Mouse (Mus musculus): Measurements from ENCODE around the gene Fli1. TPM values are rescaled to one million over a fixed set of nuclear protein-coding genes. Genes with fewer than 3 reads are reported as not detected.
A peak's percentile ranks its signal among the peaks of the same experiment; 100 is the strongest.

Fli1 gene
- polyA plus RNA-seq, 1 experiment = 124 TPM

GRCm38 (mm10) chr9:32420711-32421110, 122.0 kb downstream of the Fli1 start:
- Histone ChIP-seq H3K4me3 (ENCODE audit: insufficient read depth, low read length) (no peak overlapping the region), H3K27ac (ENCODE audit: insufficient read depth, low read depth, low read length) (no peak overlapping the region), H3K4me1 (ENCODE audit: control insufficient read depth, insufficient read depth, low read length) (no peaks in the 10 kb centered on the region)
- TF ChIP-seq POLR2A (IDR thresholded peaks at IDR 0.05; ENCODE audit: borderline replicate concordance, low read depth, low read length) = no peak
- TF ChIP-seq CTCF (IDR thresholded peaks at IDR 0.05; ENCODE audit: low read depth, low read length) = no peak

GRCm38 (mm10) chr9:32417466-32418116, 125.1 kb downstream of the Fli1 start:
- H3K27ac ChIP-seq (ENCODE audit: insufficient read depth, low read depth, low read length) = no peak overlapping the region
- no peak overlapping the region for H3K4me3 ChIP-seq (ENCODE audit: insufficient read depth, low read length)
- TF ChIP-seq CTCF (IDR thresholded peaks at IDR 0.05; ENCODE audit: low read depth, low read length) (no peak), POLR2A (IDR thresholded peaks at IDR 0.05; ENCODE audit: borderline replicate concordance, low read depth, low read length) (no peak)
- H3K4me1 ChIP-seq (ENCODE audit: control insufficient read depth, insufficient read depth, low read length) = no peaks in the 10 kb centered on the region

GRCm38 (mm10) chr9:32415952-32416351, 126.7 kb downstream of the Fli1 start:
- TF ChIP-seq CTCF (IDR thresholded peaks at IDR 0.05; ENCODE audit: low read depth, low read length) (no peak), POLR2A (IDR thresholded peaks at IDR 0.05; ENCODE audit: borderline replicate concordance, low read depth, low read length) (no peak)
- H3K4me3 ChIP-seq (ENCODE audit: insufficient read depth, low read length) = no peak overlapping the region
- no peak overlapping the region for H3K27ac ChIP-seq (ENCODE audit: insufficient read depth, low read depth, low read length)
- H3K4me1 ChIP-seq (ENCODE audit: control insufficient read depth, insufficient read depth, low read length) = no peaks in the 10 kb centered on the region

- no peak overlapping the region for H3K27ac ChIP-seq (ENCODE audit: insufficient read depth, low read depth, low read length)
- TF ChIP-seq CTCF (IDR thresholded peaks at IDR 0.05; ENCODE audit: low read depth, low read length) (no peak), POLR2A (IDR thresholded peaks at IDR 0.05; ENCODE audit: borderline replicate concordance, low read depth, low read length) (no peak)
- no peaks in the 10 kb centered on the region for H3K4me1 ChIP-seq (ENCODE audit: control insufficient read depth, insufficient read depth, low read length)
- no peak overlapping the region for H3K4me3 ChIP-seq (ENCODE audit: insufficient read depth, low read length)
Measured at GRCm38 (mm10) chr9:32414956-32415355, 127.7 kb downstream of the Fli1 start.

GRCm38 (mm10) chr9:32412836-32413580, 129.7 kb downstream of the Fli1 start:
- Histone ChIP-seq H3K4me1 (ENCODE audit: control insufficient read depth, insufficient read depth, low read length) (no peaks in the 10 kb centered on the region), H3K27ac (ENCODE audit: insufficient read depth, low read depth, low read length) (no peak overlapping the region), H3K4me3 (ENCODE audit: insufficient read depth, low read length) (no peak overlapping the region)
- TF ChIP-seq CTCF (IDR thresholded peaks at IDR 0.05; ENCODE audit: low read depth, low read length) (no peak), POLR2A (IDR thresholded peaks at IDR 0.05; ENCODE audit: borderline replicate concordance, low read depth, low read length) (no peak)

- no peak overlapping the region for H3K27ac ChIP-seq (ENCODE audit: insufficient read depth, low read depth, low read length)
- H3K4me1 ChIP-seq (ENCODE audit: control insufficient read depth, insufficient read depth, low read length) = no peaks in the 10 kb centered on the region
- TF ChIP-seq CTCF (IDR thresholded peaks at IDR 0.05; ENCODE audit: low read depth, low read length) (no peak), POLR2A (IDR thresholded peaks at IDR 0.05; ENCODE audit: borderline replicate concordance, low read depth, low read length) (no peak)
- H3K4me3 ChIP-seq (ENCODE audit: insufficient read depth, low read length) = no peak overlapping the region
Measured at GRCm38 (mm10) chr9:32411507-32411906, 131.2 kb downstream of the Fli1 start.

- TF ChIP-seq CTCF (IDR thresholded peaks at IDR 0.05; ENCODE audit: low read depth, low read length) (no peak), POLR2A (IDR thresholded peaks at IDR 0.05; ENCODE audit: borderline replicate concordance, low read depth, low read length) (no peak)
- Histone ChIP-seq H3K4me1 (ENCODE audit: control insufficient read depth, insufficient read depth, low read length) (no peaks in the 10 kb centered on the region), H3K4me3 (ENCODE audit: insufficient read depth, low read length) (no peak overlapping the region), H3K27ac (ENCODE audit: insufficient read depth, low read depth, low read length) (no peak overlapping the region)
Measured at GRCm38 (mm10) chr9:32410671-32411070, 132.0 kb downstream of the Fli1 start.

GRCm38 (mm10) chr9:32409060-32409961, 133.3 kb downstream of the Fli1 start:
- H3K4me1 ChIP-seq (ENCODE audit: control insufficient read depth, insufficient read depth, low read length) = no peaks in the 10 kb centered on the region
- H3K27ac ChIP-seq (ENCODE audit: insufficient read depth, low read depth, low read length) = no peak overlapping the region
- H3K4me3 ChIP-seq (ENCODE audit: insufficient read depth, low read length) = peak overlapping the region; percentile 3; the same call in 1 of the 2 replicates
- TF ChIP-seq CTCF (IDR thresholded peaks at IDR 0.05; ENCODE audit: low read depth, low read length) = no peak
- TF ChIP-seq POLR2A (IDR thresholded peaks at IDR 0.05; ENCODE audit: borderline replicate concordance, low read depth, low read length) = no peak

- H3K27ac ChIP-seq (ENCODE audit: insufficient read depth, low read depth, low read length) = no peak overlapping the region
- TF ChIP-seq POLR2A (IDR thresholded peaks at IDR 0.05; ENCODE audit: borderline replicate concordance, low read depth, low read length) (no peak), CTCF (IDR thresholded peaks at IDR 0.05; ENCODE audit: low read depth, low read length) (no peak)
- H3K4me1 ChIP-seq (ENCODE audit: control insufficient read depth, insufficient read depth, low read length) = no peaks in the 10 kb centered on the region
- no peak overlapping the region for H3K4me3 ChIP-seq (ENCODE audit: insufficient read depth, low read length)
Measured at GRCm38 (mm10) chr9:32408730-32409059, 134.0 kb downstream of the Fli1 start.
